Mouse (Mus musculus): ENCODE measurements at regions not wholly inside any gene's neighbourhood (a gene's known extent, or its start where the extent isn't known, plus 50 kb on each side); places are given as distances from the start of the nearest gene placed in this dataset.

- ATAC-seq (ENCODE audit: low FRiP score) (no peak), DNase-seq (ENCODE audit: low spot score) (no peak)
- WGBS, result 56% methylated on average over 1 of the region's 1 CpGs
- Histone ChIP-seq H3K27ac (ENCODE audit: low read depth, low read length) (no peak overlapping the region), H3K27me3 (ENCODE audit: control insufficient read depth, insufficient read depth, low read length) (no peaks in the 10 kb centered on the region), H3K4me3 (ENCODE audit: low read depth, low read length) (no peak overlapping the region), H3K36me3 (ENCODE audit: control insufficient read depth, insufficient read depth, low read length) (no peaks in the 10 kb centered on the region), H3K4me2 (replicated peaks; ENCODE audit: low read depth, low read length) (no peak overlapping the region), H3K4me1 (replicated peaks; ENCODE audit: control insufficient read depth, insufficient read depth, low read length) (no peaks in the 10 kb centered on the region), H3K9me3 (ENCODE audit: control insufficient read depth, low read length) (no peaks in the 10 kb centered on the region; the same call in 1 of the 2 replicates), H3K9ac (ENCODE audit: low read depth, low read length) (no peak overlapping the region)
Observed at GRCm38 (mm10) chr13:52416301-52416700, 114.8 kb downstream of the Diras2 start.

DNA sequence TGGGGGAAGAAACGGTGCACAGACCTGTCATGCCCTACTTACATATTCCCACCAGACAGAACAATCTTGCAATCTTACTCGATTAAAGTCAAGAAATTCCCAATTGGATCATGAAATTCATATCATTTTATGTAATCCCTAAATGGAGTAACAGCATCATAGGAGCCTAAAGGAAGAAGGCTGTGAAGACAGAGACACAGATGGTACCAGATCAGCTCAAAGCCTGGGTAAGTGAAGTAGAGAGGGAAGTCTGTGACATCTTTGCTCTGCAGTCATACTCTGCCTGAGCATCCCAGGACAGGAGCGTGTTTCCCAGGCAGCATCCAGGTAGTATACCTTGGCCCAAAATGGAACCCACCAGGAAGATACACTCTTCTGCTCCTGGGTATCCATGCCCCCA lies 108.6 kb downstream of the Diras2 start:
- no peak for ATAC-seq (ENCODE audit: low FRiP score)
- DNase-seq (ENCODE audit: low spot score), result no peak

DNA sequence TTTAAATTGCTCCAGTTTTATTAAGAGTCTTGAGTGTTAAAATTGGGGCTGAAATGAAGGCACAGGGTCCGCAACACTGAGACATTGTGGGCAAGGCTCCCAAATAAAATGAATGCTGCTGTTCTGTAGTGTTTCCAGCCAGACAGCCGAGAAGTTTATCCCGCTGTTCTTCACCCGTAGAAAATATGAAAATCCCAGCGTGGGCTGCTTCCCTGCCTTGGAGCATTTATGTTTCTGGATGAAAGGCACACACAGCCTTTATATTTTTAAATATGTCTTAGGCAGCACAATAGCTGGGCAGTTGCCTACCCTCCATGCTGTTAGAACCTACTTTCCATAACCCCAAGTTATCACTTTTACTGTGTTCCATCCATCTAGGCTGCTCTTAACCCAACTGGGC lies 102.6 kb downstream of the Diras2 start:
- H3K9ac ChIP-seq (ENCODE audit: low read depth, low read length), result no peak overlapping the region
- 91% methylated on average over 5 of the region's 5 CpGs for WGBS
- H3K27me3 ChIP-seq (ENCODE audit: control insufficient read depth, insufficient read depth, low read length), result no peaks in the 10 kb centered on the region
- ATAC-seq (ENCODE audit: low FRiP score) (no peak), DNase-seq (ENCODE audit: low spot score) (no peak)
- no peak overlapping the region for H3K27ac ChIP-seq (ENCODE audit: low read depth, low read length)
- no peaks in the 10 kb centered on the region for H3K9me3 ChIP-seq (ENCODE audit: control insufficient read depth, low read length)
- no peak overlapping the region for H3K4me3 ChIP-seq (ENCODE audit: low read depth, low read length)
- no peaks in the 10 kb centered on the region for H3K36me3 ChIP-seq (ENCODE audit: control insufficient read depth, insufficient read depth, low read length)
- no peak overlapping the region for H3K4me2 ChIP-seq (replicated peaks; ENCODE audit: low read depth, low read length)
- H3K4me1 ChIP-seq (replicated peaks; ENCODE audit: control insufficient read depth, insufficient read depth, low read length), result no peaks in the 10 kb centered on the region

More for the DNA sequence above, 108.6 kb downstream of the Diras2 start:
- Histone ChIP-seq H3K4me1 (replicated peaks; ENCODE audit: control insufficient read depth, insufficient read depth, low read length) (no peaks in the 10 kb centered on the region), H3K9me3 (ENCODE audit: control insufficient read depth, low read length) (no peaks in the 10 kb centered on the region), H3K4me2 (replicated peaks; ENCODE audit: low read depth, low read length) (no peak overlapping the region), H3K9ac (ENCODE audit: low read depth, low read length) (no peak overlapping the region), H3K36me3 (ENCODE audit: control insufficient read depth, insufficient read depth, low read length) (no peaks in the 10 kb centered on the region), H3K4me3 (ENCODE audit: low read depth, low read length) (no peak overlapping the region), H3K27ac (ENCODE audit: low read depth, low read length) (no peak overlapping the region), H3K27me3 (ENCODE audit: control insufficient read depth, insufficient read depth, low read length) (no peaks in the 10 kb centered on the region)
- WGBS, result 88% methylated on average over 3 of the region's 3 CpGs

GRCm38 (mm10) chr13:52436756-52437155 lies 94.3 kb downstream of the Diras2 start:
- Histone ChIP-seq H3K4me1 (replicated peaks; ENCODE audit: control insufficient read depth, insufficient read depth, low read length) (no peaks in the 10 kb centered on the region), H3K4me3 (ENCODE audit: low read depth, low read length) (no peak overlapping the region), H3K9ac (ENCODE audit: low read depth, low read length) (no peak overlapping the region), H3K4me2 (replicated peaks; ENCODE audit: low read depth, low read length) (no peak overlapping the region), H3K27me3 (ENCODE audit: control insufficient read depth, insufficient read depth, low read length) (no peaks in the 10 kb centered on the region), H3K36me3 (ENCODE audit: control insufficient read depth, insufficient read depth, low read length) (no peaks in the 10 kb centered on the region), H3K27ac (ENCODE audit: low read depth, low read length) (no peak overlapping the region), H3K9me3 (ENCODE audit: control insufficient read depth, low read length) (no peaks in the 10 kb centered on the region)
- ATAC-seq (ENCODE audit: low FRiP score) (no peak), DNase-seq (ENCODE audit: low spot score) (no peak)
- 79% methylated on average over 8 of the region's 8 CpGs for WGBS

DNA sequence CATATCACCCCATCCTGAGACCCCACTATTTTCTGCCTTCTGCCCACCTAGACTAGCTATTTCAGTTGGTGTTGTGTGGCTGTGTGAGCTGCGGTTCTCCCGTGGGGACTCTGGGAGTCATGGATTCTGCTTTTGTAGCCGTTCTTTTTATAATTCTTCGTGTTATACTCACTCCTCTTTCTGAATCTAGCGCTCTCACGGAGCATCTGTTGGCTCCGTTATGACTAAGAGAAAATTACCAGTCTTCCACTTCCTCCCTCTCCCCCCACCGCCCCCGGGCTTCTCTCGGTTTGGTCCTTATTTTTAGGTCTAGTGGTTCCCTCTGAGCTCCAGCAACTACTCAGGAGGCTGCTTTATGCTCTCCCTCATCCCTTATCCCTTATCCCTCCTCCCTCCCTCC lies 85.6 kb downstream of the Diras2 start:
- Histone ChIP-seq H3K27me3 (ENCODE audit: control insufficient read depth, insufficient read depth, low read length) (no peaks in the 10 kb centered on the region), H3K4me3 (ENCODE audit: low read depth, low read length) (no peak overlapping the region), H3K36me3 (ENCODE audit: control insufficient read depth, insufficient read depth, low read length) (no peaks in the 10 kb centered on the region), H3K4me2 (replicated peaks; ENCODE audit: low read depth, low read length) (no peak overlapping the region), H3K4me1 (replicated peaks; ENCODE audit: control insufficient read depth, insufficient read depth, low read length) (no peaks in the 10 kb centered on the region), H3K27ac (ENCODE audit: low read depth, low read length) (no peak overlapping the region), H3K9me3 (ENCODE audit: control insufficient read depth, low read length) (no peaks in the 10 kb centered on the region), H3K9ac (ENCODE audit: low read depth, low read length) (no peak overlapping the region)
- ATAC-seq (ENCODE audit: low FRiP score), result no peak
- 89% methylated on average over 10 of the region's 10 CpGs for WGBS
- no peak for DNase-seq (ENCODE audit: low spot score)

DNA sequence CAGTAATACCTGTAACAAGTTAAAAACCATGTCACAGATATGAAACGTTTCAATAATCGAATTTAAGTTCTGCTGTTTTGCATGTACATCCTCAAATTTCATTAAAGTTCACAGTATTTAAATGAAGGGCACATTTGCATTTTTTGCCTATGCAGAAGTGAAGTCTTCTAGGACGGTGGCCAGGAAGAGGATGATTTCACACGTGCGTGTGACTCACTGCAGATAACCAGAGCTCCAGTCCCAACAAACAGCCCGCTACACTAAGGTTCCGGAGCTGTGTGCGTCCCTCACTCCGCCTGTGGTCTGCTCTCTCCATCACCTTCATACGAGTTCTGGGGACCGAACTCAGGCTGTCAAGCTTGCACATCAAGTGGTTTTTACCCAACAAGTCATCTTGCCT lies 82.2 kb downstream of the Diras2 start:
- Histone ChIP-seq H3K9me3 (ENCODE audit: control insufficient read depth, low read length) (no peaks in the 10 kb centered on the region), H3K36me3 (ENCODE audit: control insufficient read depth, insufficient read depth, low read length) (no peaks in the 10 kb centered on the region), H3K4me3 (ENCODE audit: low read depth, low read length) (no peak overlapping the region), H3K27ac (ENCODE audit: low read depth, low read length) (no peak overlapping the region), H3K27me3 (ENCODE audit: control insufficient read depth, insufficient read depth, low read length) (no peaks in the 10 kb centered on the region), H3K4me1 (replicated peaks; ENCODE audit: control insufficient read depth, insufficient read depth, low read length) (no peaks in the 10 kb centered on the region), H3K4me2 (replicated peaks; ENCODE audit: low read depth, low read length) (no peak overlapping the region), H3K9ac (ENCODE audit: low read depth, low read length) (no peak overlapping the region)
- ATAC-seq (ENCODE audit: low FRiP score) (no peak), DNase-seq (ENCODE audit: low spot score) (no peak)
- WGBS, result 89% methylated on average over 11 of the region's 11 CpGs

DNA sequence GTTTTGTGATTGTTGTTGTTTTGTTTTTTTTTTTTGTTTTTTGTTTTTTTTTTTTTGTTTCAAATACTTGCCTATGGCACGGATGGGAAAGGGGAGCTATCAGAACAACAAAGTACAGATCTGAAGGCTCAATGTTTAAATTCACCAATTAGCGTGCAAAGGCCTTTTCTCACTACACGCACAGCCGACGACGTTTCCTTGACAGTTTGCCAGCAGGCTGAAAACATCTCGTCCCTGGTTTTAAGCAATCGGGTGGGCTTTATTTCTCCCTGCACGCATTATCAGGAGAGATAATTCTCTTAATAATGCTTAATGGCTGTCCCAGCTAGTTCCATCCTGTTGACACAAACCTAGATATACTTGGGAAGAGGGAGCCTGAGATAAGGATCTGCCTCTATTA lies 79.6 kb downstream of the Diras2 start:
- WGBS, result 79% methylated on average over 9 of the region's 9 CpGs
- Histone ChIP-seq H3K36me3 (ENCODE audit: control insufficient read depth, insufficient read depth, low read length) (no peaks in the 10 kb centered on the region), H3K4me3 (ENCODE audit: low read depth, low read length) (no peak overlapping the region), H3K9me3 (ENCODE audit: control insufficient read depth, low read length) (no peaks in the 10 kb centered on the region), H3K9ac (ENCODE audit: low read depth, low read length) (no peak overlapping the region), H3K4me1 (replicated peaks; ENCODE audit: control insufficient read depth, insufficient read depth, low read length) (no peaks in the 10 kb centered on the region), H3K27me3 (ENCODE audit: control insufficient read depth, insufficient read depth, low read length) (no peaks in the 10 kb centered on the region), H3K4me2 (replicated peaks; ENCODE audit: low read depth, low read length) (no peak overlapping the region), H3K27ac (ENCODE audit: low read depth, low read length) (no peak overlapping the region)
- ATAC-seq (ENCODE audit: low FRiP score) (no peak), DNase-seq (ENCODE audit: low spot score) (no peak)

DNA sequence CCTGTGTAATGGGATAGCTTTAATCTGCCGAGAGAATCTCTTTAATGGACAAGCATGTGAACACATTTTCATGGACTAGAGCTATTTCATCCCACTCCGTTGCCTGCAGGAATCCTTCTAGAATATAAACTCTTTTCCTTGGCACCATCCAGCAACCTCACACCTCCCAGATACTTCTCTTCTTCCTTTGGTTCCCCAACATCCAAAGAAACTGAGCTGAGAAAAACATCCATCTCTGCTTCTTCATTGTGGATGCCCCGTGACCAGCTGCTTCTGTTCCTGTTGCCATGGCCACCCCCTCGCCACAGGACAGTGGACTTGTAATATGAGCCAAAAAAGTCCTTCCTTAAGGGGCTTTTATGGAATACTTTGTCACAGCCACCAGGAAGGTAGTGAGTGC lies 78.8 kb downstream of the Diras2 start:
- Histone ChIP-seq H3K27ac (ENCODE audit: low read depth, low read length) (no peak overlapping the region), H3K9me3 (ENCODE audit: control insufficient read depth, low read length) (no peaks in the 10 kb centered on the region), H3K9ac (ENCODE audit: low read depth, low read length) (no peak overlapping the region), H3K36me3 (ENCODE audit: control insufficient read depth, insufficient read depth, low read length) (no peaks in the 10 kb centered on the region), H3K4me3 (ENCODE audit: low read depth, low read length) (no peak overlapping the region), H3K4me2 (replicated peaks; ENCODE audit: low read depth, low read length) (no peak overlapping the region), H3K27me3 (ENCODE audit: control insufficient read depth, insufficient read depth, low read length) (no peaks in the 10 kb centered on the region), H3K4me1 (replicated peaks; ENCODE audit: control insufficient read depth, insufficient read depth, low read length) (no peaks in the 10 kb centered on the region)
- ATAC-seq (ENCODE audit: low FRiP score) (no peak), DNase-seq (ENCODE audit: low spot score) (peak; percentile 23)
- 47% methylated on average over 4 of the region's 4 CpGs for WGBS

Data from hindbrain, embryonic 11.5 days (tissue).